Mouse (Mus musculus) MN1 (cell line): ENCODE results near the gene Cdc14a.

Experiments used
- DNase-seq: peaks from one replicate; pipeline ENCODE4 v3.0.0-alpha.2; 2016; ENCODE audit warnings: low spot score

Gene Cdc14a

DNA sequence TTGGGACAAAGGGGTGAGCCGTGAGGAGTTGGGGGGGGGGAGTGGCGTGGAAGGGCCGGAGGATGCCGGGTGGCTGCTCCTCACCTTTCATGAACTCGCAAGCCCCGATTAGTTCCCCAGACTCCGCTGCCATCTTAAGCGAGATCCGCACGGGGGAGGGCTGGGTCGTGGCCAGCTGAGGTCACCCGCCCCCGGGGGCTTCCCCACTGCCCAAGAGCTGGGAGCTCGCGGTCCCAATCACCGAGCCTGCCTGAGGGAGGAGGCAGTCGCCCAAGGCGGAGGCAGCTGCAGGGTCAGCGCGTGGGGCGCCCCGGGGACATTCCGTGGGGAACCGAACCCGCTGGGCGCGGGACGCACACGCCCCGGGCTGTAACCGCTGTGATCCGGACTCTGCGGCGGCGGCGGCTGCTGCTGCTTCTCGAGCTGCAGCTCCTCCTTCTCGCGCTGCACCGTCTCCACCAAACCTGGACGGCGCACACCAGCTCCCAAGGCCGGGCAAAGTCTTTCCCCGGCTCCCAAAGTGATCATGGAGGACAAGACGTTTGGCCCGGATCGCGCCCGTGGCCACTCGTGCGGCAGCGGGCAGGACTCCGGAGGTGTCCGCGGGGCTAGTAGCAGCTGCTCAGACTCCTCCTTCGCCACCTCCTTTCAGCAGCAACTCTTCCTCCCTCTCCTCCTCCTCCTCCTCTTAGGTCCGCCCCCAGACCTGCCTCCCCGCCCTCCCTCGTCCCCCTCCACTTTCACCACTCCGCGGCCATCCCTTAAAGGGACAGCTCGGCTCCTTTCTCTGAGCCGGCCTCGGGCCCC is at the start of gene Cdc14a:
Gene Cdc14a, minus strand, starts transcription at position 680 of the 807 bp plus-strand sequence.
- DNase-seq = peak; percentile 82

DNA sequence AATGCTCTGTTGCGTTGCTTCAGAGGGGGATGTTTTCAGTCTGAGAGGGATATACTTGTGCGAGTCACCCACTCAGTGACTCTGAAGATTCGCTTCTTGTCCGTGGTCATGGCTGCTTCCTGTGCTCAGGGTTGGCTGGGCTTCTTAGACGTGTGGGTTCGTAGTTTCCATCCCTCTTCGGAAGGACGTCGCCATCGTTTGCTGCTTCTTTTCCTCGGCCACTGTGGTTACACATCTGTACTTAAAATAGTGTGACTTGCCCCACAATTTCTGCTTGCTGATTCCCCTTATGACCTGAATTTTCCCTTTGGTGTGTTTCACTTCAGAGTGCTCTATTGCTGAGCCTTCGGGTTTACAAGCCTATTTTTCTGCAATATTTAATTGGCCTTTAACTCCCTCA is 41.9 kb upstream of the Cdc14a start:
- DNase-seq = no peak

DNA sequence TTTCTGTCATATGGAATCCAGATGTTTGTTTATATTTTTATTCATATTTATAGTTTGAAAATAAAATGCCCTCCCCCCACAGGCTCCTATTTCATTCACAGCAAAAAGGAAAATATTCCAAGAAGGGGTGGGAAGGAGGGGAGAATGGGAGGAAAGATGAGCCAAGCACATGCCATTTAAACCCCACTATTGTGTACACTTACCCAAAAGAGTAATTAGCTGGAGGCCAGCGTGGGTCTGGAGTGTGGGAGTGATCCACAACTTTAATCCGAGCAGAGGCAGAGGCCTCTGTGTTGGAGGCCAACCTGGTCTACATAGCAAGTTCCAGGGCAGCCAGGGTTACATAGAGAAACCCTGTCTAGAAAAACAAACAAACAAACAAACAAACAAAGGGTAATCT is 40.5 kb upstream of the Cdc14a start:
- DNase-seq = no peak

DNA sequence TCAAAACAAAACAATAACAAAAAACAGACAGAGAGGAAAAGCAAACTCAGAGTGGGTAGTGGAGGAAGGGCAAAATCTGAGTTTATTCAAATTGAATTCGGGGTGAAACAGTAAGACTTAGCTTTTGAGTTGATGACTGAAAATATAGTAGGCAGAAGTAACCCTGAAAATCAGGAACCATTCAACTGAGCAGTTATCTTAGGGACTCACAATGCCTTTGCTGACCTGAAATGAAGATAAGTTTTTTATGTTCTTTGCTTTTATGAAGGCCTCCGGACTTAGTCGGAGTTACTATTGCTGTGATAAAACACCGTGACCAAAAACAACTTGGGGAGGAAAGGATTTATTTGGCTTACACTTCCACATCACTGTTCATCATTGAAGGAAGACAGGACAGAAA is 37.2 kb upstream of the Cdc14a start:
- DNase-seq = no peak

DNA sequence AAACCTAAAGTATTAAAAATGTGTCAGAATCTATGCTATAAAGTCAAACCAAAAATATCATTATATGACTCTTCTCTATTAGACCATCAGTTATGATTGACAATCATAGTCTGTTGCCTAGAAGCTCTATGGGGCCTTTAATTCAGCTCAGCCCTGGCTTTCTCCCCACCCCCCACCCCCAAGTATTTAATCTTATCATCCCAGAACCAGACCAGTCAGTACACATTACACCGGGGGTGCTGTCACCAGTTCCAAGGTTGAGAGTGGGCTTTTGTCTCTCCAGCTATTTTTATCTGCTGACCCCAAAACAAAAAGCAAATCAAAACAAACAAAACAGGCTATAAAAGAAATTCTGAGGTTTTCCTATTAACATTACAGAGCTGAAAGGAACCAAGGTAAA is 30.7 kb upstream of the Cdc14a start:
- DNase-seq = no peak

DNA sequence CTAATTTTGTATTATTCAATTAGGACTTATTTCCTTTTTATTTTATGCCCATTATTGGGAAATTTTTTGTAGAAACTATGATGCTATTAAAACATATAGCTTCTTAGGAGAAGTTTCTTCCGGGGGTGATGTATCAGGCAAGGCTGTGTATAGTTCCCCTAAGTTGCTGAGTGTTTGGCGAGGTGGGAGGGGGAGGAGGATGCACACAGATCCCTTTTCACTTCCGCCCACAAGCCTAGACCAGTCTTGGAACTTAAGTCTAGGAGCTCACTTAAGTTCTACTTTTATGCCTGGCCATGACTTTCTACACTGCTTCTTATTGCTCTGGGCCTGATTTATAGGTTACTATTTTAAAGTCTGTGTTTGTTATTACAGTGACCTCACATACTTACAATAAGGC is 26.9 kb upstream of the Cdc14a start:
- DNase-seq = no peak

DNA sequence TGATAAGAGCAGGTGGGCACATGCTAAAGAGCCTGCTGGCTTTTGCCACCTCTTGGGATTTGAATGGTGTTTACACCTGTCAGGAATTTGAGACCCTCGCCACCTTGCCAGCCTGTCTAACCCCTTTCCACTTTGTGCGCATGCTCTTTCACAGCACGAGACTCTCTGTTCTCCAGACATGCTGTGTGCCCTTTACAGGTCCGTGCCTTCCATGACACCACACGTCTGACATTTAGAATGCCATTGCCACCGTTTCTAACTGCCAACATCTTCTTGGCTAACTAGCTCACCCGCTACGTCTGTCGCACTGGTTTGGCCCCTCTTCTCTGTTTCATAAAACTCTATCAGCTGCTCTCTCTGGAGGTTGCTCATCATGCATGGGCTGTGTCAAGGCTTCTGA is 20.5 kb upstream of the Cdc14a start:
- no peak for DNase-seq

DNA sequence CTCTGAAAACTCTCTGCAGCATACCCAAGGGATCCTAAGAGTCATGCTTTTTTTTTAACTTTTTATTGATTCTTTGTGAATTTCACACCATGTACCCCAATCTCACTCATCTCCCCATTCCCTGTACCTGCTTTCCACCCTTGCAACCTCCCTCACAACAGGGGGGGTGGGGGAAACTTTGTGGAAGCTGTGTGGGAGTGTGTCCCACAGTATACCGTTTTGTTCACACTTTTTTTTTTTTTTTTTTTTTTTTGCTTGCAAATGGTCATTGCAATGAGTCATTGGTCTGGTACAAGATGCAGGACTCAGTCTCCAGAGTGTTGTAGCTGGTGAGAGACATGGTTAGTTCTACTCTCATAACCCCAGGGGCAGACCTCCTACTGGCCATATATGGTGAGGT is 19.0 kb upstream of the Cdc14a start:
- DNase-seq = no peak

DNA sequence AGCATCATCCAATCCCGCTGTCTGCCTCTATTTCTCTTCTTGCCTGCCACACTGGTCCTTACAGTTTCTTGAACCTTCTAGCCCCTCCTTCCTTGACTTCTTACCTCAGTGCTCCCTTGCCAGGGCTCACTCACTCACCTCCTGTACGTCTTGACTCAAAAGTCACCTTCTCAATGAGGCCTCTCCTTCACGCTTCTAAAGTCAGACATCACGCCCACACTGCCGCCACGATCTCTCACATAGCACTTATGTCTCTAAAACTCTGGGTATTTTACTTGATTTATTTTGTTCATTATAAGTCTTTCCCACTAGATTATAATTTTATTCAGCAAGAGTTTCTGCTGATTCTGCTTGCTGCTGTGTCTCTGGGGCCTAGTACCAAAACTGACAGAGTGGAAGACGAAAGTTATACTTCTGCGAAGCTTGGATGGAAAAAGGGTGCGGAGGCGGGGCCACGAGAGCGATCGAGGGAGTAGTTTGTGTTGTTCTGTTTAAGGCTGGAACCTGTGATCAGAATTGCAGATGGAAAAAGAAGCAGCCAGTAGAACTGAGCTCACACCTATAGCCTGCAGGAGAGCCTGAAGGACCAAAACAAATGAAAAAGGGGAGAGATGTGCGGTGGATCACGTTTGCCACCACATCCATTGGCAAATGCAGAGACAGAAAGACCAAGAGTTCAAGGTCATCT is 17.8 kb upstream of the Cdc14a start:
- DNase-seq = no peak

DNA sequence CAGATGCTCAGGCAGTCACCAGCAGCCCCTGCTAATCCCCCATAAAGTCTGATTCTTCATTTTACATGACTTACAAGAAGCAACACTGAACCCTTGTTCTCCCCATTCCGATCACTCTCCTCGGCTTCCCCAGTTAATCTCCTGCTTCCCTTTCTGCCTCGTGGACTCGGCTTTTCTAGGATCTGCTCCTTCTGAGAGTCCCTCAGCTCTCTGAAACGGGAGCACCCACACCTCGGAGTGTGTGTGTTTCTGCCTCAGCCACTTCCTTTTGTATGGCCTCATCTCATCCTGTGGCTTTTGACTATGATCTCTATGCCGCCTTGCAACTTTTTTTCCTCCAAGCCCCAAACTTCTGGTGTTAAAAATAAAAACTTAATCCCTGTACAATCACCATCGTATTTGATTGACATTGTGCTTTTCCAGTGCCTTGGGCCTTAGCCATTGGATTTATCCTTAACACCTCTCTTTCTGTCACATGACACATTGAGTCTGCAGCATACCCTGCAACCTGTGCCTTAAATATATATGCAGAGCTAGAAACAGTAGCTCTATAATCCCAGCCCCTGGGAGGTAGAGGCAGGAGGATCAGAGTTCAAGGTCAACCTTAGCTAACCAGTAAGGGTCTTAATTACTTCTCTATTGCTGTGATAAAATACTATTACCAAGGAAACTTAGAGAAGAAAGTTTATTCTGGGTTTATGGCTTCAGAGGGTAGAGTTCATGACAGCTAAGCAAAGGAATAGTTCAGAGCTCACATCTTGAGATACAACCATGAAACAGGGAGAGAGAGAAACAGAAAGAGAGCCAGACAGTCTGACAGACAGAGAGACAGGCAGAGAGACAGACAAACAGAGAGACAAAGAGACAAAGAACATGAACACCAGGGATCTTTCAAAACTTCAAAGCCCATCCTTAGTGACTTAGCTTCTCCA is 16.5 kb upstream of the Cdc14a start:
- DNase-seq = no peak

DNA sequence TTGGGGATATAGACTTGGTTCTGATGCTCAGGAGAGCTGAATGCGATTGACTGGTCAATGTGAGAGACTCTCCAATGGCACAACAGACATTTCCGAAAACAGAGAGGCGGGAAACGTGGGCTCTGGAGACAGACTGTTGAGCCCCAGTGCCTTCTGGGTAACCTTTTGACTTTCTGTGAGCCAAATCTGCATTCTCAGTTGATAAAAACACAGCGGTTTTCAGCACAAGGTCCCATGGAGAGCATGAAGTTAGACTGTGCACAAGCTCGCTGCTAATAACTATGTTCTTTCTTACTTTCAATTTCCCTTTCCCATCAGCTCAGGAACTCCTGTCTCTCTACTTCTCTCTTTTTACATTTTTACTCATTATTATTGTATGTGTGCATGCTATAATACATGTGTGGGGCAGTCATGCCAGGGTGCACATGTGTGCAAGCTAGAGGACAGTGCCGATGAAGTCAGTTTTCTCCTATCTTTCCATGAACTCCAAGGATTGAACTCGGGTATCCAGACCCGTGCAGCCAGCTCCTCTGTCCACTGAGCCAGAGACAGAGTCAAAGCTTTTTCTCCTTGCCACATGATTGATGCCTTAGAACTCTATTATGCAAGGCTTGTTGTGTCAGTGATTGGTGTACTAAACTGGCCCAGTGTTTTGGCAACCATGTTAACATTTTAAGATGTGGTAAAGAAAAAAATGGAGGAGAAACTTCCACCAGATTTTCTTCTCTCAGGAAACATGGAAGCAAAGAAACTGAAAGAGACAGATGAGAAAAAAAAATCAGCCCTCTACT is 13.2 kb upstream of the Cdc14a start:
- DNase-seq = no peak

DNA sequence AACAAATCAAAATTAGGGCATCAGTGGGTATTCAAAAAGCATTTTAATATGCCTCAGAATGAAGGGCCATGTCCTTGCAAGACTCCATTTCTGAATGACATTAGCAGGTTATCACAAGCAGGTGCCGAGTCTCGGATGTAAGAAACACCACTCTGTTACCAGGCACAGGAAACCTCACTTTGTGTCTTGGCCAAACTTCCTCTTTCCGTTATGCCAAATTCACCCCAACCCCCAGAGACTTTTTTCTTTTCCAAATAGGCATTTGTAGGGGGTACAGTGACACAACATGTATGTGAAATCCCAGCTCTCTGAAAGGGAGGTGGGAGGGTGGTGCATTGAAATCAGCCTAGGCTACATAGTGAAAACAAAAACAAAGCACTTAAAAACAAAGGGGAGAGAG is 12.3 kb upstream of the Cdc14a start:
- no peak for DNase-seq

DNA sequence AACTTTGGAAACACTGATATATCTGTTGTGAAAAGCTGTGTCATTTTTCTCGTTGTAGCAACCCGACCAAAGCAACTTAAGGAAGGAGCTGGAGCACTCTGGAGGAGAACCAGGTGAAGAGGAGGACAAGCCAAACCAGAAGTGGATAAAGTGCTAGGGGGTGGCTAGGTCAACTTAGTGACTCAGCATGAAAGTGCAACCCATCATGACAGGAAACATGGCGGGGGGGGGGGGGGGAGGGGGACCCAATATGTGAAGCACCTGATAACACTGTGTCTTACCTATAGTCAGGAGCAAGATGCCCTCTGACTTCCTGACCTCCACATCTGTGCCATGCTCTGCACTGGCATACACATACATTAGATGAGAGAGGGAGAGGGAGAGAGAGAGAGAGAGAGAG is 10.9 kb upstream of the Cdc14a start:
- DNase-seq = no peak

DNA sequence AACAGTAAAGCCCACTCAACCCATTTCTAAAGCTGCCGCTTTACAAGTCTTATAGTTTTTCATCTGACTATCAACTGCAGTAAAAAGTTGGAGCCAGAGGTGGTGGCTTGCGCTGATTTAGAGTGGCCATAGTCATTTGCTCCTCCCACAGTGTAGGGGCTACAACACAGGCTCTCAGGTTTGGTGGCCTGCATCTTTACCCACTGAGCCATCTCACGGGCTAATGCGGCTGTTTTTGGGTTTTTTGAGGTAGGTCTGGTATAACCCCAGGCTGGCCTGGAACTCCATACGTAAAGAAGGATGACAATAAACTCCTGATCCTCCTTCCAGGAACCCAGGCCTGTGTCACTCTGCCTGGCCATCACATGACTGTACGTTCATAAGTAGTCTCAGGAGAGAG is 2.1 kb upstream of the Cdc14a start:
- no peak for DNase-seq

DNA sequence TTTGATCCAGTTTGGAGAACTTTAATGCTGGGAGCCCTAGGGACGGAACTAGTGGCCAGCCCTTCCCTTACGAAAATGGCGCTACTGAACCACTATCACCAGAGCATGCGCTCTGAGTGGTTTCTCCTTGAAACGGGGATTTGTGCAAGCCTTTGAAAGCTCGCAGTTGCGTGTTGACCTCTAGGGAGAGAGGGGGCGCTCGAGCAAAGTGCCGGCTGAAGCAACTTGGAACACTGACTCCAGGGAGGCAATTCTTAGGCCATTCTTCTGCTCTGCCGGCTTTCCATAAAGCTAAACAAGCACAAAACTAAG is 1.1 kb upstream of the Cdc14a start:
- DNase-seq = peak; percentile 86

DNA sequence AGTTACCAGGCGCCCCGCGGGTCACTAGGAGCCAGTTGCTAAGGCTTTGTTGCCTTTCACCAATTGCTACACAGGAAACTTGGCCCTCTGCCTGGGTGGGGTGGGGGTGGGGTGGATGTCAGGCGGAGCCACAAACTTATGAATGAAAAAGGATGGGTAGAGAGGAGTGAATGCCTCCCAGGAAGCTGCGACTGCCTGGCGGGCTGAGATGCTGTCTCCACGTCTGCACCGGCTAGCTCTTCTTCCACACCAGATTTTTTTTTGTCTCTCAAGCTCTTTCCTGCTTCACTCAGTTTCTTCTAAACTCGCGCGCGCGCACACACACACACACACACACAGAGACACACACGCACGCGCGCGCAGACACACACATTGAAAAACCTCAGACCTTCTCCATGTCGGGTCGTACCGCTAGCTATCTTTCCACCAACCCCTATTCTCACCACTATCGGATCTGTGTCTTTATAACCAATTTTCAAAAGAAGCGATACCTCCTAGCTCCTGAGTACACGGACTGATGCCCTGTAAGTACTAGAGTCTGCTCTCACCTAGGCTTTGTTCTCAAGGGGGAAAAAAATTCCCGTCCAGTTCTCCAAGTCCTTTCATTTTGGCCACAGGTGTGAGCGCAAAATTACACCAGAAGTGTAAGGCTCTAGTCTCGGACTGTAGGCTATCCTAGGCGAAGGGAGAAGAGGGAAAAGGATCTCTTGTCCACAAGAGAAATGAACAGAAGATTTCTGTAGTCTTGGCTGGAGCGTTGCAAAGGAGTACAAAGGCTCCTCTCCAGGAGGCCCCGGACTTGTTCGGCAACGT is 534 bp upstream of the Cdc14a start:
- no peak for DNase-seq

DNA sequence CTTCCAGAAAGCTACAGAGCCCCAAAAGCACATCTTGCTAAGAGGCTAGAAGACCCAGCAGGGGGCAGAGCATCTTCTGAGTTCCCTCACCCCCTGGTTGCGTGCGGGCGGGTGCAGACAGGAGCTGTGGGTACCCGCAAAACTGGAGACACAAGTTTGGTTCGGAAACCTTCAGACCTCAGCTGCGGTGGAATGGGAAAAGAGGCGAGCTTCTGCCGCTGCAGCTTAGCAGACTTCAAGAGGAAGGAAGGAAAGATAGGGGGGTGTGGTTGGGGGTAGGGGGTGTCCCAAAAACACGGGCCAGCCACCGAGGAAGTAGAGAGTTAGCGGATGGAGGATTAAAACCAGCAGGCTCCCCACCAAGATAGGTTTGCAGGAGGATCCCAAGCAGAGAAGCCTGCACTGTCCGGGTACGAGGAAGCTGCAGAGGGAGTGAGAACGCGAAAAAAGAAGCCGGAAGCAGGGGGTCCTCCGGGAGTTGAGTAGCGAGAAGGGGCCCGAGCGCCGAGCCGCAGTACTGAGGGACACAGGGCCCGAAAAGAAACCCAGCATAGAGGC is 958 bp downstream of the Cdc14a start:
- peak; percentile 62 for DNase-seq

DNA sequence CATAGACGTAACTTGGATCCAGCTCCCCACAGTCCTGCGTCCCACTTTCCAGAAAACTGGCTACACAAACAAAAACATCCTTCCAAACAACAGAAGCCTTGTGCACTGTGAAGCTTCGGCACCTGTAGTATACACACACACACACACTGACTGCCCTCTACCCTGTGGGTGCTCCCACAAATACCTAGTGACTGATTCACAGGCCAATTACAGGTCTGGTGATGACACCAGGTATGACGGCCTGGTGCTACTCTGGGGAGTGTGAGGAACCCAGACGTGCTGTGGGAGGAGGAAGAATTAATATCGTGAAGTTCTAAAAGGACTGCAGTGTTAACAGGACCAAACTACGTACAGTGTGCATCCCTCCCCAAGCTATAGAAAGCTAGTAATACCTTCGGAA is 1.8 kb downstream of the Cdc14a start:
- no peak for DNase-seq

DNA sequence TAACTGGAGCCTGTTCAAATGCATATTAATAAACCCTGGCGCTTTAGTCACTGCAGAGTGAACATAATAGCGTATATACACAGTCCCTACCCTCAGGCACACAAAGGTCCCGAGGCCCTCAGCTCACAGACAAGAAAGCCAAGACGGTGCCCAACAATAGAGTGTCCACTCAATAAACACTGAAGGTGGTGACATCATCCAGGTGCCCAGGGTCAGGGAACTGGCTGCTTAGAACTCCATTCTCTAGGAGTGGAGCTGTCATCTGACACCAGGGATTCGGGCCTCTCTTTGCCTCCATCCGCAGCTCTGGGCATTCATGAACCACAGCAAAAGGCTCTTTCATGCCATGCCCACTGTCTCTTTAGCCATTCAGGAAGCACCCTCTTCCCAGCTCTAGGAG is 2.7 kb downstream of the Cdc14a start:
- no peak for DNase-seq

DNA sequence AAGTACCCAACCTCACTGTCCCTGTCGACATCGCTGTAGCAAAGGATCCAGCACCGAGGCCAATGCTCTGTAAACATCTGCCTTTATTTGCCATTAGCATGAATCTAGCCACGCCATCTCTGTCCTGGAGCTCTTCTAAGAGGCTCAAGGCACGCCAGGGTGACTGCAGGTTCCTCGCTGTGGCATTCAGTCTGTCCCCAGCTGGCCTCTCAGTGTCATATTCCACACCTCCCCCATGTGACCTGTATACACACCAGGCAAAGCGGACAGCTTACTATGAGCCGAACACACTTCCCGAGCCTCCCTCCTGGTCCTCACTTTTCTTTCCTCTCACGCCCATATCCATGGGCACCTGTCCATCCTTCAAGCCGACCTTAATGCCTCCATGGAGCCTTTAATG is 4.0 kb downstream of the Cdc14a start:
- DNase-seq = no peak

DNA sequence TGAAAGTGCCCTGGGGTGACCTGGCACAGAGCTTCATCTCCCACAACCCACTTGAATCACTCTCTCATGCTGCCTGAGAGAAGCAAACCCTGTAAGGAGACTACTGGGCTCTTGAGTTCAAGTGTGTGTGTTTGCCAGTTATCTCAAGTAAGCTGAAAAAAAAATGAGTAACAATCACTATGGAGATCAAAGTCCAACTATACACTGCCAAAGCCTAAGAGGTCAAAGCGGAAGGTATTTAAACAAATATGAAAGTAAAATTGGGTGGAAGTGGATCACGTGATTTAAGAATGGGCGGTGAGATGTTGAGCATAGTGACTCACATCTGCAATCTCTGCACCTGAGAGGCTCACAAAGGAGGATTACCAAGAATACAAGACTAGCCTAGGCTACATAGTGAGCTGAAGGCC is 9.4 kb downstream of the Cdc14a start:
- DNase-seq = no peak
